Mouse (Mus musculus) left cerebral cortex, postnatal 10 days (tissue): ENCODE measurements at regions not wholly inside any gene's neighbourhood (a gene's known extent, or its start where the extent isn't known, plus 50 kb on each side); places are given as distances from the start of the nearest gene placed in this dataset.
"Not testable (repeated sequence)": the region's sequence is repeated elsewhere in the genome, so short reads cannot be mapped to it uniquely, and the experiment has no call there.

Experiments
- DNase-seq, 2 experiments: peaks; one replicate each; pipeline ENCODE4 v3.0.0; 2021 to 2022; ENCODE audit warnings: low spot score in 2 of 2, mixed read lengths in 1 of 2; ENCODE audit errors: extremely low spot score in 1 of 2
- intact Hi-C: fragments of 180-260 bp; cut with DNase I; formaldehyde crosslinking; loops from one replicate; pipeline ENCODE4 v1.15.1; 2025

DNA sequence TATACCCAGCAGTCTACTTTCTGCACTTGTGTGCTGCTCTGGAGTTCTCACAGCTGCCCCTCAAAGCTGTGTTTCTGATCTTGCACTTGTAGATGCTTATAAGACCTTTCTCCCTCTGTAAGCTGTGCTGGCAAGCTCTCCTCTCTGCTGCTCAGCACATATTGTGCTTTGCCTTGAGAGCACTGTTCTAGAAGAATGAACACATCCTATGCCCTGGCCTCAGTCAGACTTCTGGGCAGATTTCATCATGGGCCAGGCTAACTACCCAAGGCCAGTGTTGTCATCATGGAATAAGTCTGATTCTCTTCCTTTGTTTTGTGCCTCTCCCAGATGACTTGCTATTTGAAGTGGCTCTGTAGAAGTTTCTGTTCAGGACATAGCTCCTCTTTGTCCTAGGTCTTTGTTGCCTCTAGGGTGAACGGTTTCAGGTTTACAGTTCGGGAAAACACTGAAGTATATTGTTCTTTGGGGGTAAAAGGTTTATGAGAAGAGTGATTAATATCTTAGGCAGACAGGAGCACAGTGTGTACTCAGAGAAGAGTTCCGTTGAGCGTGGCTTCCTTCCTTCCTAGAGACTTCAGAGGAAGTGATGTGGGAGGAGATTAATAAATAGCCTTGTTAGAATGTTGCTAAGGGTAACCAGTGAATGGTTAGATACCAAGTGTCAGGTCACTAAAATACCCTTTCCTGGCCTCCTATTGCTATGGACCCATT, 70.8 kb downstream of the Pcdh18 start:
- no peak for DNase-seq
- intact Hi-C loops: no loop called here

DNA sequence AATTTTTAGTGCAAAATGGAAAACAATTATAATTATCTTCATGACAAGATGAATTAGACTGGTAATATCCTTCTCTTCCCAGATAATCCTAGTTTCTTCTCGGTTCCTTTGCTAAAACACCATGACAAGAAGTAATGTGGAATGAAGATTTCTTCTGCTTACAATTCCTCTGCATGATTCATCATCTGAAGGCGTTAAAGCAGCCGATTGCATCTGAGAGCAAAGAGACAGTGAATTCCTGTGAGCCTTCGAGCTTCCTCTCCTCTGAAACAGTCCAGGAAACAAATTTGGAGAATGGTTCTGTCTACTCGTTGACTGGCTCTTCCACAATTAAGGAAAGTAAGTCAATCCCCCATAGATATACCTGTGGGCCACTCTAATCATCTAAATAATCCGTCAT, 82.2 kb downstream of the Pcdh18 start:
- DNase-seq: no peak
- intact Hi-C loops: no loop called here

DNA sequence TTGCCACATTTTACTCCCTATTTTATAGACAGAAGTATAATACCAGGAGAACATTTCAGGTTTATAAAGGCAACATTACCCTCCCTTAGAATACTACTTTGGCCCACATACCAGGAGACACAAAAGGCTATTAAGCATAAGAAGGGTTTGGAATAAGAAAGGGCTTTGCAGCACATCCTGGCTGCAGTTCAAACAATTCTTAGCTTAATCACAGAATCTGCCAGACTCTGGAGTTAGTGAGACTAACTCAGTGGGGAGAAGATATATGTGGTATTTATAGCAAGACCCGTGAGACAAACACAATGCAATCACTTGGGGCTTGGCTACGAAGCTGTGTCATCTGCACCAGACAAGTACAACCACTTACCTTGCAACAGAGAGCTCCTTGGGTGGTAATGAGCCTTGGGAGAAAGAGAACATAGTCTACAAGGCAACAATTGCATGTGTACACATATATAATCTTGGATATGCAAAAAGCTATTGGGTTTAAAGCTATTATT, 84.4 kb downstream of the Pcdh18 start:
- intact Hi-C loops: no loop called here
- DNase-seq: no peak

DNA sequence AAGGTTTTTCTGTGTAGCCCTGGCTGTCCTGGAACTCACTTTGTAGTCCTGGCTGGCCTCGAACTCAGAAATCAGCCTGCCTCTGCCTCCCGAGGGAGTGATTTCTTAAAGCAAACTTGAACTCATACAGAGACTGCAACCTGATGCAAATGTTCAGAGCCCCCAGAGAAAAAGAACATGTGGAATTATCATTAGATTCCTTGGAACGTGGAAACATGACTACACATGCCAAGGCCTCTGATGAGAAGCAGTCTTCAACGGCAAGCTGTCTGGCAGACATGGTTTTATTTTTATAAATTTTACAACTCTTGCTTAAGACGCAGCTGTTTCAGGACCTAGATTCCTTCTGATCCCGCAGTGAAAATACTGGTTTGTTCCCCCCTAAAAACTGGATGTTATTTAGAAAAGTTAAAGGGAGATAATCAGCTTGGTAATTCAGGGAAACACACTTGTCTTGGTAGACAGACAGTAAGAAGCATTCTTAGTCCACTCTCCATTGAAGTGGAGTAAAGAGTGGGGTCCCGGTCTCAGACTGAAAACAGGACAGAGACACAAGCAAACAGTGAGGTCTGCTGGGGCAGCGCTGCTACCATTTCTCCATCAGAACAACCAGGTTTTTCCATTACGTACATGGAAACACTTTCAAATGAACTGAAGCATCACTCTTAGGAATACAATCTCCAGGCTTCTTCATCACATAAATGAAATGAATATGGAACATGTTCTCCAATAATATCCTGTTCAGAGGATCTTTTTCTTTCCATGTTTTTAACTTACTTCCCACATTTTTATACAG, 89.4 kb downstream of the Pcdh18 start:
- DNase-seq: no peak
- intact Hi-C loops: no loop called here

DNA sequence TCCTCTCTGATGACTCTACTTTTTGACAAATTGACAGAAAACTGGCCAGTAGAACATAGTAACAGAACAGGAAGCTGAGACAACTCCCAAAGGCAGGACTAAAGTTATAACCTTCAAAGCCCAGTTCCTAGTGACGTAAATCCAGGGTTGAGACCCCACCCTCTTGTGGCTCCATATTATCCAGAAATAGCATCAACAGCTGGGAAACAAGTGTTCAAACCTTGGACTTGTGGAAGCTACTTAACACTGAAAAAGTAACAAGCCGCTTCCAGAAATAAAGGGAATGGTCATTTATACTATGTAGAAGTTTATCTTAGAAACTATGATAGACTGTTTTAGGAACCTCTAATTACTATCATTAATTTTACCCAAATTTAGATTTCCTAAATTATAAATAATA, 90.6 kb downstream of the Pcdh18 start:
- no peak for DNase-seq
- intact Hi-C loops: no loop called here

DNA sequence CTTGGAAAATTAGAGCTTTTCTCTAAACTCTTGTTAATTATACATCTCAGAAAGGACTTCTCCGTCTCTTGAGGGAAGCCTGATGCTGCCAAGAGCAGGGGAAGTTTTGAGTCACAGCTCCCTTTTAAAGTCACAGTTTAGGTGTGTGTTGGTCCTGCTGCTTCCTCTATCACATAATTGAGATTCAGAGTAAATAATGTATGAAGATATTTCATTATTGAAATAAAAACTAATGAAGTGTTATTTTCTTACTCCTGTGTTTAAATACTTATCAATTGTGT, 108.3 kb downstream of the Pcdh18 start:
- intact Hi-C loops: no loop called here
- no peak for DNase-seq

DNA sequence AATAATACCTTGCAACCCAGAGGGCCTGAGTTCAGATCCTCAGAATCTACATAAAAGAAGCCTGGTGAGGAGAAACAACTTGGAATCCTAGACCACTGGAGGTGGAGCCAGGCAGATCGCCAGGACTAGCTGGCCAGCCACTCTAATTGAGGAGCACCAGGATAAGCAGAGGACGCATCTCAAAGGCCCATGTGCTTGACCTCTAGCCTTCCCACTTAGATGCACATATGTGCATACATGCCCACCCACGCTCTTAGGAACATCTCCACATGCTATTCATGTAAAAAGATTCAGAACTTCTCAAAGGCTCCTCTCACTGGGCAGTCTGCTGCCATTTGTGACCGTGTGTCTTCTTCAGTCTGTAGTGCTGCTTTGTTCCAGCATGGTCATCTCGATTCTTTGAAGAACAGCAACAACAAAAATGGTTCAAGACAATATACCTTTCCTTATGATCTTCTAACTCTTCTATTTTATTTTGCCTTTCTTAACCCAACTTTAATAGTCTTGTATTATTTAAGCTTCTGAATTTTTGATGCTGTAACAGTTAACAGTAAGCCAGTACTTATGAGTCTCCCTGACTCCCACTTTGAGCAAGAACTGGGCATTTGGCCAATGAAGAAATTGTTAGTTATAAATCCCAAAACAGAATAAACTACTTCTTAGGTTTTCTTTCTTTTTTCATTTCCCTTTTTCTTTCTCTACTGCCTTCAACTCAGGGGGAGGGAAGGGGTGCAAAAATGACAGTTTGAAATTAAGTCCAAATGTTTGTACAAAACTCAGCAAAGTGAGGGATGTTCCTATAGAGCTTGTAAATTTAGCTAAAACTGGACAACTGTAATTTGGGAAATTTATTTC, 108.9 kb downstream of the Pcdh18 start:
- intact Hi-C loops: no loop called here

DNA sequence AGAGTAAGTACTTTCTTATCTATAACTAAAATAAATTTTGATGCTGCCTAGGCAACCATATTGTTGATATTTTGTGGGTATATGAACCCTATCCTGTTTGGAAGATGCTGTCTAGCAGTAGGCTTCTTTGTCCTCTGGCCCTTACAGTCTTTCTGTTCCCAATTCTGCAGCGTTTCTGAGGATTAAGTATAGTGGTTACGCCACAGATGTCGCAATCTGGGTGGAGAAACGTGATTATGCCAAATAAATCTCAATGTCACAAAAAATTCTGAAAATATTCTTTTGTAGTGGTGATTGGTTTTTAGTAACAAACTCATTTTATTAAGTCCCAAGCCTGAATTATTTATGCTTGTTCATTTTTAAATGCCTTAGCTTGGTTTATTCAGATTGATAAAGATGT, 112.1 kb downstream of the Pcdh18 start:
- intact Hi-C loops: no loop called here
- no peak for DNase-seq

More for the DNA sequence above, 108.9 kb downstream of the Pcdh18 start:
- DNase-seq: no peak

DNA sequence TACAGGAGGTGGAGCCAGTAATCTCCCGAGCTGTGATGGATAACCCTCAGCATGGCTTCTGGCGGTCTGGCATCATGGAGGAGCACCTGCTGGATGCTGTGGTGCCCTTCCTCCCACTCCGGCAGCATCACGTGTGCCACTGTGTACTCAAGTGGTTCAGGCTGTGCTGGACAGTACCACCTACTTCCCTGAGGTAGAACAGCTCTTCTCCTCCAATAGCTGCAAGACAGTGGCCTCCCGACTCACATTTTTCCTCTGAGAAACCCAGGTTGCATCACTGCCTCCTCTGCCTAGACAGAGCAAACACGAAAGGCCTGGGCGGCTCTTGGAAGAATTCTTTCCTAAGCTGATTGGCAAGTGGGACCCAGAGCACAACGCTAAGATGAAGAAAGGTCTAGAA, 113.3 kb downstream of the Pcdh18 start:
- DNase-seq: no peak
- intact Hi-C loops: no loop called here

DNA sequence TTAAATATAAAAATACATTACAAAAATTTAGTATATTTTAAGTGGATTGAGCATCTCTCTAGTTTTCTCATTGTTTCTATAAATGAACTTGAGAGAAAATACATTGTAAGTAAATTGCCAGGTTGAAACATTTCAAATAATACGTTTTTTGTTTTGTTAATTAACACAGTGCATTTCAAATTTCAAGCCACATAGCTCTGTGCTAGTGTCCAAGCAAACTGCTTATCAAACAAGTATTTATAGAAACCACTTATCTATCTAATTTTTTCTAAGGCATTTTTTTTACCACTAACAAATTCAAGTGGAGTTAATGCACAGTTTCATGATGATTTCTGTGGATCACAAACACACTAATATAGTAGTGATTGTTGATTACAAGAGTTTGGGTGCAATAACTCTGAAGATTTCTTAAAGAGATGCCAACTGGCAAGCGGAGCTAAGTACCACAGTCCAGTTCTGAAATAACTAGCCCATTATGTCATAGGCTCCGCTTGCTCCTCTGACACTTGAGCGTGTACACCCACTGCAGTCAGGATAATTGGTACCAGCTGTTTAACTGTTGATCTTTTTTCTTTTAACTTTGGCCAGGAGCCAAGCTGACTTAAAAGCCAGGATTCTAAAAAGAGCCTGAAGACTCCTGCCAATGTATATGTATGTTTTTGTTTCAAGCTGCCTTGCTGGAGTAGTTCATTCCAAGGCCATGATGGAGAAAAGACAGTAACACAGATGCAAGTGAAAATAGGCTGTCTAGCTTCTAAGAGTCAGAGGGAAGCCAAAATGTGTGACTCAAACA, 115.0 kb downstream of the Pcdh18 start:
- intact Hi-C loops: no loop called here
- DNase-seq: peak; percentile 27 to 48

DNA sequence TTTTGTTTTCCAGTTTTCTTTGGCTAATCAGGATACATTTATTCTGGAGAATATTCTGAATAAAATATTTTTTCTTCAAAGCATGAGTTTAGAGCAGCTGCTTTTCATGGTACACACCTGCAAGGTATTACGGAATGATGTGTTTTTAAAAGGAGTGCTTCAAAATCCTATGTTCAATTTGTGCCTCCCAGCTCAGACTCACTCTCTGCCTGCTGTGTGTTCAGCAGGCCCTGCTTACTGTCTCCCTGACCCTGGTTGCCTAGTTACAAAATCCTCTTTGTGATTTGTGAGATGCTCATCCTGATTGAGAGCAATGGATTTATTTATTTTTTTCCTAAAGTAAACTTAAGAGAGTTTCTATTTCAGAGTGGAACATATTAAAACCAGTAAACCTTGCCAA, 115.7 kb downstream of the Pcdh18 start:
- DNase-seq: no peak
- intact Hi-C loops: no loop called here

DNA sequence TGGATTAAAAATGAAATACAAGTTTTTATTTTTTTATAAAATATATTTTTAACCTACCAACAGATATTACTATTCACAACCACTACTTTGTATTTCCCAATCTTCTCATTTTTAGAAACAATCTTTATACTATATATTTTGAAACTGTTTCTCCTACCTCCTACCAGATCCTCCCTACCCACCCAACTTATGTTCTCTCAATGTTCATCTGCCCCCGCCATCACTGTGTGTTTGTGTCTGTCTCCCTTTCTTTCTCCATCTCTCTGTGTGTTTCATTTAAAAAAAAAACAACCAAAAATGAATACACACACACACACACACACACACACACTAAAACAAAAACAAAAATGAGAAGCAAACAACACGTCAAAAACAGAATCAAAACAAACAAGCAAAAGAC, 118.5 kb downstream of the Pcdh18 start:
- intact Hi-C loops: no loop called here
- DNase-seq: no peak

DNA sequence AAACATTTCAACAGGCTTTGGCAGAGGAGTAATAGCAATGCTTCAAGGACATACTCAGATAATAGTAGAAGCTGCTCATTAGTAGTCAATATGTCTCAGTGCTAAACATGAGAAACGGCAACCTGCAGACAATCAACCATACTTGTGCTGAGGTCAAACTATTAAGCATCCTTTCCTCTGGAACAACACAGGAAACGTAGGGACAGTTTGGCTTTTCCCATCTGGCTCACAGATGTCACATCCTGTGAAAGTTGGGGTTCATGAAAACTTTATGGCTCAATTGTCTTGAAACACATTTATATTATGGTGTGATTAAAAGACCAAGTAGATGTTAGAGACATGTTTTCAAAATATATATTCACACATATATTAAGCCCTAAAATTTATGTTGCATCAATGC, 120.4 kb downstream of the Pcdh18 start:
- DNase-seq: no peak
- intact Hi-C loops: no loop called here

DNA sequence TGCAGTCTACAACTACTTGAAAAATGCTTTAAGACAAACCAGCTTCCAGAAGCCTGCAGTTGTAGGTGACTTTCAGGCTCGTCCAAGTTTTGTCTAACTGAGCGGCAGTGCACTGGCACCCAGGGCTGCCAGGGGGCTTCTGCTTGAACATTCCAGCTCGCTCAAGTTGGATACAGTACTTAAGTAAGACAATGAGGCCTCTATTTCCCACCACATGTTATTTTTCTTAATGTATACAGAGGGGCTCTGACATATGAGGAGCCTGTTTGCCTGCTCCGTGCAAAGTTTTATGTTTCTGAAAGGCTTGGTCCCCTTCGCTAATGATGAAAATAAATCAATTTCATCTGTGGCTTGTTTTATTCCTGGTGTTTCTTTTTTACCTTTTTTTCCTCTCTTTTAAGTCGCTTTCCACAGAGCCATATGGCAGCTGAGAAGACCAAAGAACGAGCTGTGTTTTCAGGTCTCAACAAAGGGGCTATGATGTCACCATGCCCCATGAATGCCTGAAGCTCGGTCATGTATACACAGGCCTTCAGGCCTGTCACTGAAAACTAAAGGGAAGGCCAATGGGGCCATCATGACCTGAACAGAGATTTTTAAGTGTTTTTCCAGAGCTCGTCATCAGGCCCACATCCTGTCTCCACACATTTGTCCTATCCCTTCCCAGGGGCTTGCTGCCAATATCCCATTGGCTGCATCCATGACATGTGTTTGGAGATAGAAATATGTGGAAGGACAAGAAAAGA, 164.2 kb downstream of the Pcdh18 start:
- no peak for DNase-seq
- intact Hi-C loops: no loop called here

DNA sequence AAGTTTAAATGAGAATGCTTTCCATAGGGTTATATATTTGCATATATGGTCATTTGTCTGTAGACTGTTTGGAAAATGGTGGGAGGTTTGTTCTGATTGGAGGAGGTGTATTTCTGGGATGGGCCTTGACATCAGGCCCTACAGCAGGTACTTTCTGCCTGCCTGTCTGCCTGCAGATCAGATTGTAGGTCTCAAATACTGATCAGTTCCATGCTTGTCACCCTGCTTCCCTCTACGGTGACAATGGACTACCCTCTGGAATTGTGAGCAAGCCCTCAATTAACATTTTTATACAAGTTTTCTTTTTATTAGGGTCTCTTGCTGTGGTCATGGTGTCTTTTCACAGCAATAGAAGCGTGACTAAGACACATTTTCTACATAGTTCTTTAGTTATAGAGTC, 166.9 kb downstream of the Pcdh18 start:
- no peak for DNase-seq
- intact Hi-C loops: no loop called here

DNA sequence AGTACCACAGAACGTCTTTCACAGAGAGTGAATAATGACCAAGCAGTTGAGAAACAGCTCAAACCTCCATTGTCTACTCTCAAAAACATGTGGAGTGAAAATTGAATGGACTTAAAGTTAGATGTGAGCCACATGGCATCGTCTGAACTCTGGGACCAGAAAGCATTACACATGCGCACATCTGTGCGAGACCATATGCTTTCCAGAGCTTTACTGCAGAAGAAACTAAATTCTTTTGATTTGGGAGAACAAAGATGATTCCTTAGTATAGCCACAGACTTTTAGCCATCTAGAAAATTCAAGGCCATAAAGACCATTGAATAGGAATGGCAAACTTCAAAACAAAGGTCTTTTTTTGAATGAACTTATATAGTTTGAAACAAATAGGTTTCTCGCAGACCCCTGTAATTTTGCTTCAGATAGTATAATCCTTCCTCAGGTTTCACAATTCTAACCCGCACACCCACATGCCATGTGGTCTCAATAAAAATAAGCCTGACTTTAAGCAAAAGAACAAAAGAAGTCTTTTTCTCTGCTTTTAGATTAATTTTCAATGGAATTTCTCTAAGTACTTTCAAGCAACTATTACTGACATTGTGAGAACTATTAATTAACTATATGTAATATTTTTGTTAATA, 170.5 kb downstream of the Pcdh18 start:
- intact Hi-C loops: no loop called here
- no peak for DNase-seq

DNA sequence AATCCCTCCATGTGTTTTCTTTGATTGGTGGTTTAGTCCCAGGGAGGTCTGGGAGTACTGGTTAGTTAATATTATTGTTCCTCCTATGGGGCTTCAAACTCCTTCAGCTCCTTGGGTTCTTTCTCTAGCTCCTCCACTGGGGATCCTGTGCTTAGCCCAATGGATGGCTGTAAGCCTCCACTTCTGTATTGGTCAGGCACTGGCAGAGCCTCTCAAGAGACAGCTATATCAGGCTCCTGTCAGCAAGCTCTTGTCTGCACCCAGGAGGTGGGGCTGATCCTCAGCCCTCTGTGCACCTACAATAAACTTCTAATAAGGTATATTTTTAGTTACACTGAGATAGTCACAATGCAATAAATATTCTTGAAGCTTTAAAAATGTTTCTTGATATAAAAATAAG, 171.2 kb downstream of the Pcdh18 start:
- DNase-seq, intact Hi-C loops: not testable (repeated sequence)
